Mouse (Mus musculus) gonadal fat pad, adult 2 months (tissue): ENCODE measurements around the gene Enoph1. TPM values are rescaled to one million over a fixed set of nuclear protein-coding genes. Genes with fewer than 3 reads are reported as not detected.
A peak's percentile ranks its signal among the peaks of the same experiment; 100 is the strongest.

ENCODE experiments used
- DNase-seq: peaks from one replicate; pipeline ENCODE4 v3.0.0-alpha.2; 2012; ENCODE audit warnings: low read depth
- polyA plus RNA-seq: library from polyadenylated mRNA; depleted of rRNA; stranded (reverse); fragments of >200 nt; gene quantifications from 2 replicates; pipeline ENCODE4 v1.2.3, GENCODE M21; 2012; rRNA removed

Gene Enoph1
- polyA plus RNA-seq, 1 experiment, result 35.1 TPM

DNA sequence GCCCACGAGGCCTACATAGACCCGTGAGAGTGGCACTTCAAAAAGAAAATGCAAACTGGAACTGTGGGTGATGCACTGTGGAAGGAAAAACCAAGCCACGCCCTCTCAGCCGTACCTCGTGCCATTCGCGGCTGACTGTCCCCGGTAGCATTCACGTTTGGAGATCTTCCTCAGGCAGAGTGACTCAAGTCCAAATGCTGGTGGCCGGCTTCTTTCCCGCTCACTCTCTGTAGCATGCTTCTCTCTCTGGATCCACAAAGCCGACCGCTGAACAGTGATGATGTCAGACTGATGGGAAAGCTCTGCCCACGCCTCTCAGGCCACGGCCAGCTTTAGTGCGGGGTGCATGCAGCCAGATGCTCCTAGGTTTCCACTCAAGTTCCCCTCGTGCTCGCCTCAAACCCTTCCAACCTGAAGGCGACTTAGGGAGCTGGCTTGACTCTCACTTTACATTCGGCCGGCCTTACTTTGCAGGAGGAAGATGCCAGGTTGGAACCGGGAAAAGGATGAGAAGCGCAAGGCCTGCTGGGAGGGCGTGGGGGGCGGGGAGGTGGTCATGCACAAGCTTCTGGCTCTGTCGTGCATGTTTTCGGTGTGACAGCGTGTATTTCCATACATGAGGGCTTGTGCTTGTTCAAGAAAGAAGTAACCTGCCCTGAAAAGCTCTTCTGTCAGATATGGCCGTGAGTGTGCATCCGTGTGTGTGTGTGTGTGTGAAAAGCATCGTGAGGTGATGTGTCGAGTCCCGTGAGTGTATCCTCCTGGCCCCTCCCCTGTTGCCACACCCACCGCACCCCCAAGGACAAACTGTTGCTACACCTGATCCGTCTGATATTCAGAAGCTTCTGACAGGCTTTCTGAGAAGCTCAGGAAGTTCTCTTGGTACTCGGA is 39.5 kb downstream of the Enoph1 start:
- no peak for DNase-seq

DNA sequence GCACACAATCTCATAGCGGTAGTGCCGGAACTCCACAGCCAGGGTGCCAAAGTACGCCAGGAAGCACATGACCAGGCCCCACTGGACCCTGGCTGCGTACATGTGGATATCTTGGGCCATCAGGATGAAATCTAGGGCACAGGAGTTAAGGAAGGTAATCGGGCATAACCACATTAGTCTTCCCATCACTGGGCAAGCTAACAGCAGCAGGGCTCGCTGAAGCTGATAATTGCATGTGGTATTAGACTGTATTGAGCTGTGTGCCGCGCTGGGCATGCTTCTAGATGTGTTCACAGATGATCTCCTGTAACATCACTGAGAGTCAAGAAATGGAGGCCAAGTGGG is 40.1 kb downstream of the Enoph1 start:
- DNase-seq, result no peak

DNA sequence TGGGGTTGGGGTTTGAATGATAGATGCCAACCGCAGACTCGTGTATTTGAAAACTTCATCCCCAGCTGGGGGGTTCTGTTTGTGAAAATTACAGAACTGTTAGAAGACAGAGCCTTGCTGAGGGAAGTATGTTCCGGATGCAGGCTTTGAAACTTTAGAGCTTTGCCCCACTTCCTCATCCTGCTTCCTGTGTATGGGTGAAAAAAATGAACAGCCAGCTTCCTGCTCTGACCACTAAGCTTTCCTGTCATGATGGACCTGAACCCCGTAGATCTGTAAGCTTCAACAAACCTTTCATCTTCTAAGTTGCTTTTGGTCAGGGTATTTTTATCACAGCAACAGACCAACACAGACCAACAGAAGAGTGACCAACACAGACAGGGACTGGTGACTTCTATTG is 42.2 kb downstream of the Enoph1 start:
- no peak for DNase-seq

DNA sequence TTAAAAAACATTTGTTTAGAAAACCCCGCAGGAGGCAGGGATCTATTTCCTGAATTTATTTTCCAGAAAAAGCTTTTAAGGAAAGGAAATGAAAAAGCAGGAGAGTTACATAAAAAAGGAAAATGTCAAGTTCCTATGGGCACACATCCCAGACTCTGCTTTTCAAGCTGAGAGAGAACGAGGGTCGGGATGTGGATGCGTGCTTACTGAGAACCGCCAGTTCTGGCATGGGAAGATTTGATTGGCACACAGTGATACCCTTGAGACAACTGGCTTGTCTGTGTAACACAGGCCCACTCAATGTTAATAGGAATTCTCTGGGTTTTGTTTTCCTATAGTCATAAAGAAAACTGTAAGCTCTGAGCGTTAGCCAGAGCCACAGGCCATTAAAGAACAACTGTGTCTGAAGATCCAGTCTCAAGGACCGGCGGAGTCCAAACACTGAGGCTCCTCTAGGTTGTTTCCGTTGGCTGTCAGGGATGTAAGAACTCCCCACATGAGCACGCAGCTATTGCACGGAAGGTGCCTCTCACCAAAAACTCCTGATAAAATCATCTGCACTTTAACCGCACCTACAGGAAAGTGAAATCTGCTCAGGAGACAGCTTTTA is 44.3 kb downstream of the Enoph1 start:
- no peak for DNase-seq

DNA sequence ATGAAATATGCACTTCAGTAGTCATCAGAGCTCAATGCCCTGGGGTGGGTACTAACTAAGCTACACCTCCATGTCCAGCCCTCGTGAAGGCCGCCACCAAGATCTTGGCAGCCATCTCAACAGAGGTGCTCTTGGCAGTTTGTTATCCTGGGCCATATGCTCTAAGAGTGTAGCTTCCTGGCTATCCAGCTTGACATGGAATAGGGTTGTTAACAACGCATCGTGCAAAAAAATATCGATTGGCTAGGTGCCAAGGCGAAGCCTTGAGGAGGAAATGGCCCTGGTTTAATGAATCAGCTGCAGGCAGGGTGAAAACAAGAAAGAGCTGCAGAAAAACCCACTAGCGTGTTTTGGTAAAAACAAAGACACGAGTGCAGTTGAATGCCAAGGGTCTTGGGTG is 45.3 kb downstream of the Enoph1 start:
- no peak for DNase-seq

DNA sequence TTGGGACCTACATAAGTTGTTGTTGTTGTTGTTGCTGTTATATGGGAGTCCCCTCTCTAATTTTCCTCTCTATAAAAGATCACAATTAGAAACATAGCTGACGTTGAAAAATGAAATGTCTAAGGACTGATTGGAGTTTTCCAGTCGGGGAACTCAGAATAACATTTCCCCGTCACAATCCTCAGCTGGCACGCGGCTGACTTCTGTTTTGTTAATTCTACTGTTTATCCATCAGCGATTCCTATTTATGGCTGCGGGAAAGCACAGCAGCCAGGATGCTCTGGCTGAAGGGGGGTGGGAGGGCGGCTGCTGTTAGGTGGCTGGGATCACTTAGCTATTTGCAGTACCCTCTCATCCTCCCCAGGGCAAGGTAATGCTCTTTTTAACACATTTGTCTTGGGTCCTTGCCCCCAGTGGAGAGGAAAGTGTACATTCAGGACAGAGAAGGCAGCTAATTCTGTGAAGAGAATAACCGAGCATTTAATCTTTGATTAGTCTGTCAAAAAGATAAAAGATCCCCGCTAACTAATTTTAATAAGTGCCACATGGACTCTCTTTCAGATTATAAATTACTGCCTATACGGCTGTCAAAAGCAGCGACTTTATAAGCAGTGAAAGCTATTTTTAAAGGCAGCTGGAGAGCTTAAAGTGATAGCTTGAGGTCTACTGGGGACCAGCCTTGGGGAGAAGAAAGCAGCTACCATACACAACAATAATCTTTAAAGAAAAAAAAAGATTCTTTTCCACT is 50.9 kb downstream of the Enoph1 start:
- DNase-seq, result no peak

DNA sequence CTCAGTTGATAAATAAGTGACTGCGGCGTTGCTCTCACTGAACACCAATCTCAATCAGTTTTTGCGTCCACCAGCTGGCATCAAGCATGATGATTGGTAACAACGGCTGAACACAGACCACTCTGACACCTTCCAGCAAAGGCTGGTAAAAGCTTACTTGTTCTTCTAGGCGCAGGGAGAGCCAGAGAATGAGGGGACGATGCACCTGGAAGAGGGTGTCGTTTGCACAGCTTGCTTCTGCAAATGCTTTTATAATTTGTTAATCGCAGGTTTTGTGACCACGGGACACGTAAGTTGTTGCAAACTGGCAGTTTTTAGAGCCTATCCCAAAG is 51.4 kb downstream of the Enoph1 start:
- no peak for DNase-seq

DNA sequence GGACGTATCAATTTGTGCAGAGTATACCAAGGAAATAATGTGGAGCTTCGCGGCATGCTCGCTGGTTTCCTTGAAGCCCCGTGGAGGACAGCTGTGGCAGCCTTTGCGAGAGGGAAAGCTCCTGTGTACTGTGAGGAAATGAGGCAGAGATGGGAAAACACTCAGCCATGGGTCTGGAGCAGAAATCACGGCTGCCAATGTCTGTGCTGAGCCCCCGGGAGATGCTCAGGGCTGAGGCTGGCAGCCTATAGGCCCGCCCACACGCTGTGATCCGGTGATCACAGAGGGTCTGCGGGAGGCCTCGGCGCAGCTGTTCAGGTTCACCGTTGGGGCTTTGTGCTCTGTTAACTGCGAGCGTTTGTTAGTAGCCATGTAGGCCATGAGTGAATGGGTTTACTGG is 51.8 kb downstream of the Enoph1 start:
- no peak for DNase-seq

DNA sequence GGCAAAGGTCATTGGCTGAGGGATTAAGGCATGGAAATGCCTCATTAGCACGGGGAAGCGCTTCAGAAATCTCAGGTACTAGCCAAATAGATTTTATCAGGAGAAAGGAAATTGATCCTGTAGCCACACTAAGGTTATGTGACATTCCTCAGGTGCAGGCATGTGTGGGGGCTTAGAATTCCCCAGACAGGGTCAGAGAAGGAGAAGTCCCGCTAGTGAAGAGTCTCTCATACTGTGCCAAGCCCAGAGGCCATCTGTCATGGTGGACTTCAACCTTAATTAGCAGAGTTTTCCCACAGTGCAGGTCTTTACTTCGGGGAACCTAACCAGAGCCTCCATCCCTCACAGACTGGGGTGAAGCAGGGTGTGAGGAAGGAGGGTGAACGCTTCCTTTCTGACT is 57.2 kb downstream of the Enoph1 start:
- DNase-seq, result no peak

DNA sequence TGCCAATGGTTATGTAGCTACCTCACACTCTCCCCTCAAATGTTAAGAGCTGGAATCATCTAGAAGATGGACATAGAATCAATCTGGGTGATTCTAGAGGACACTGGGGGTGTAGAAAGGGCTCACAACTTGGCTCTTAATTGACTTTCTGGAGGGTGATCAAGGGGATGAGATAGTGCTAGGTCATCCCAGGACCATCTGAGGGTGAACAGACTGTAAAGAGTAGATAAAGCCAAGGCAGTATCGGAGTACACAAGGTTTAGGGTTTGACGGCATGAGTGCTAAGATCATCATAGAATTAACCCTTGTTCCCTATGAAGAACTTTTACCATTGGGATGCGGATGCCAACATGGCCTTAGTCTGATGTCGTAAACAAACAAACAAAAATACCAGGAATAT is 58.2 kb downstream of the Enoph1 start:
- no peak for DNase-seq

DNA sequence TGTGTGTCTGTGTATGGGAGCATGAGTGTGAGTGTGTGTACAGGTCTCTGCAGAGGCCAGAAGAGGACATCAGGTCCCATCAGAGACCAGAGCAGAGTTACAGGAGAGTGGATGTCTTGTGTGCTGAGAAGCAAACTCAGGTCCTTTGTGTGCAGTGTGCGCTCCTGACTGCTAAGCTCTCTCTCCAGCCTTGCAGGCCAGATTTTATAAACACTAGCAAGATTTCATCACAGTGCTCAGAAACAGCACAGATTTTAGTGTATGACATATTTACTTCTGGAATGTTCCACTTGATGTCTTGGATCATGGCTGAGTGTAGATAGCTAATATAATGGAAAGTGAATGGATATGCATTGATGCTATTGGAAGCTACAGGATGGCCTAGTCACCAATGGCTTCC is 62.6 kb downstream of the Enoph1 start:
- DNase-seq, result no peak

DNA sequence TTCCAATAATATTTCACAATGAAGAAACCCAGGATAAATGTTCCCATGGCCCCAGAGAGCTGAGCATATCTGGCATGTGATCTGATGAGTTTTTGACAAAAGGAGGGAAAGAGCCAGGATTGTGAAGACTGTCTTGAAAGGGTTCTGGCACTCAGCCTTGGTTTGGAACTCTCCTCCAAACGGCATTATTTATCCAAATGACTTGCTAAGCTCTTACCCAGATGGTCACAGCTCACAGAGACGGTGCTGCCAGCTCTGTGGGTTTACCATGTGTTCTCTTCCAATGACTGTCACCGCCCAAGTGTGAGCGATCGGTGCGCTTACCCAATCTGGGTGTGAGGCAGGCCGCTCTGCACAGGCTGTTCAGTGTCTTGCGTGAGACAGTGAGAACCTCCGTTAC is 69.1 kb downstream of the Enoph1 start:
- peak; percentile 77 for DNase-seq

DNA sequence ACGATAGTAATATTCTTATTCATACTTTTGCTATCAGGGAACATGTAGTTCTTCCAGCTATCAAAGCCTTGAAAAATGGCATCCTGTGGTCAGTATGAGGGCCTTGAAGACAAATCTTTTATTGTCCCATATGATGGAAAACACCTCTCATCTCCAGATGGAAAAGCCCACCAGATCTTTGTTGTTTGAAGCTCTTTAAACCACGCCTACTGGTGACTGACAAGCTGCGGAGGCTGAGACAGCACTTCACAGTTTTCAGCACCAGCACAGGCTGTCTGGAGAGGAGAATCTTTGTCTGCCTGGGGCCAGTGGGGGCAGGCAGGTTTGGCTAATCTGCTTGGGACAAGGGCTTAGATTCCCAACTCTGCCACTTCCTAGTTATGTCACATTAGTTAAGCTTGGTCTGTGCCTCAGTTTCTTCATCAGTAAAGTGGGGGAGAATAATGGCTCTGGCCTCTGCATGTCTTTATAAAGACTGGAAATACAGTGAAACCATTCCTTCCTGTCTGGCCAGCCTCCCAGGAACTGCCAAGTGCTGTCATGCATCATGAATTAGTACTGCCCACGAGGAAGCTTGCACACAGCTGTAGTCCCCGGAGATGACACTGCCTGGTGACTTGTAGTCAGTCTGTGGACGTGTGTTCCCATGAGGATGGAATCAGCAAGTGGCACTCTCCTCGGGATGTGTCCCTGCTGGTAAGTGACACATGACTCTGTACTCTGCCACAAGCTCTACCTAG is 69.9 kb downstream of the Enoph1 start:
- DNase-seq, result peak; percentile 19

DNA sequence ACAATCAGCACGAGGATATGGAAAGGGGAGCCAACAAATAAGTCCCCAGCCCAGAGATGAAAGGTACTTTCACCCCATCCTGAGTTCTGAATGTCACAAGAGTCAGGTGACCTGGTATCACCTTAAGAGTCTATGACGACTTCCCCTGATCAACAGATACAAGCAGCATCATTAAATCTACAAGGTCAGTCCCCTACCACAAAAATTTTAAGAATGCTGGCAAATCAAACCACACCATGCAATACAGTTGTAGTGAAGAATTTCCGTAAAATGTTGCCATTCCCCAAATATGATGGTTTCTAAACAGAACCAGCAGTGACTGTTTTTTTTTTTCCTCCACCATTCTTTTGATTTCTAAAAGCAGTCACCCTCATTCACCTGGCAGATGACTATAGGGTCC is 70.8 kb downstream of the Enoph1 start:
- DNase-seq, result no peak

DNA sequence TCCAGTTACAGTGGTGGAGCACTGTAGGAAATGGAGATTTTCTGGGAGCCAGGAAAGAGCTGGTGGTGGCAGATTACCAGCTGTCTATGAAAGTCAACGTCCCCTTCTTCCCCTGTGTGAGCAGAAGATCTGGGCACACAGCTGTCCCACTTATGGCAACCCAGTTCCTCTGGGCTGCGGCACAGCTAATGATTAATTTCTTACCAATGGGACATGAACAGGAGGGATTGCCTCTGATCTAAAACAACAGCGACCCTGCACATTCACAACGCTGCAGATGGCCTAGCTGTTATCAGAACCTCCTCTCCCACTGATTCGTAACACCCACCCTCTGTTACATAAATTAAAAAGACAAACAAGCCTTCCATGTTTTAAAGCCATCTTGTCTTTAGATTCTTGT is 73.6 kb downstream of the Enoph1 start:
- DNase-seq, result no peak

Other genes with a start within 250 kb of the Enoph1 start
- gene Vamp9, start 133.7 kb upstream of the Enoph1 start, polyA plus RNA-seq, result 0.51 and 0.53 TPM in 2 replicates
- 10.5 and 30.3 TPM in 2 replicates for gene Hnrnpd, start 61.0 kb upstream of the Enoph1 start, polyA plus RNA-seq
- 6.3 and 8.2 TPM in 2 replicates for gene 4930524J08Rik, start 60.9 kb upstream of the Enoph1 start, polyA plus RNA-seq
- 60.0 and 67.0 TPM in 2 replicates for gene Hnrnpdl, start 321 bp upstream of the Enoph1 start, polyA plus RNA-seq
- 103 and 164 TPM in 2 replicates for gene Tmem150c, start 119.8 kb downstream of the Enoph1 start, polyA plus RNA-seq